Mouse (Mus musculus): ENCODE measurements around the gene Blcap. TPM values are rescaled to one million over a fixed set of nuclear protein-coding genes. Genes with fewer than 3 reads are reported as not detected.
"Not testable (repeated sequence)": the region's sequence is repeated elsewhere in the genome, so short reads cannot be mapped to it uniquely, and the experiment has no call there.

Blcap gene
- polyA plus RNA-seq, 1 experiment, result 56.7 TPM

DNA sequence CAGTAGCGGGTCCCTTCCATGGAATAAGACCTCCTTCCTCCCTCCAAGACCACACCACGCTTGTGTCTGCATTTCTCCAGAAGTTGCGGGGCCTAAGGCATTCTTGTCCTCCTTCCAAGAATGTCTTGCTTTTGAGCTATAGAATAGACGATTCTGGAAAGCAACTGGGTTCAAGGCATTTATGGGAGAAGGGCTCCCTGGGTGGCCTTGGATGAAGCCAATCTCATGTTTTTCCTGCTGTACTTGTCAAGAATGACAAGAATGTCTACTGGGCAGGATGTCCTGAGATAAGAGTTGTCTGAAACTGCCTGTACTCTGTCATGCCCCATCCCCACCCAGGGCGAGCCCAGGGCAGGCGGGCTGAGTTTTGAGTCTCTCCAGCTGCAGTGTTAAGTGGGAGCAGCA is 30.4 kb upstream of the Blcap start:
- no peaks in the 10 kb centered on the region for H3K27me3 ChIP-seq (ENCODE audit: control insufficient read depth, insufficient read depth, low read length, poor library complexity, severe bottlenecking)
- TF ChIP-seq POLR2A (IDR thresholded peaks at IDR 0.05; ENCODE audit: insufficient read depth, low read length), result no peak
- TF ChIP-seq EP300 (IDR thresholded peaks at IDR 0.05; ENCODE audit: insufficient read depth, low read depth, low read length), result no peak
- TF ChIP-seq CTCF (IDR thresholded peaks at IDR 0.05; ENCODE audit: low read depth, low read length), result no peak
- H3K4me3 ChIP-seq (ENCODE audit: low read depth, low read length), result no peak overlapping the region
- H3K4me1 ChIP-seq (ENCODE audit: control insufficient read depth, insufficient read depth, low read length), result no peaks in the 10 kb centered on the region
- no peaks in the 10 kb centered on the region for H3K9me3 ChIP-seq (replicated peaks; ENCODE audit: control insufficient read depth, insufficient read depth, low read length, poor library complexity, severe bottlenecking)
- no peaks in the 10 kb centered on the region for H3K36me3 ChIP-seq (ENCODE audit: control insufficient read depth, insufficient read depth, low read length, poor library complexity, severe bottlenecking)
- no peak overlapping the region for H3K27ac ChIP-seq (ENCODE audit: insufficient read depth, low read length)
- no peak overlapping the region for H3K9ac ChIP-seq (ENCODE audit: low read depth, poor library complexity, severe bottlenecking)

DNA sequence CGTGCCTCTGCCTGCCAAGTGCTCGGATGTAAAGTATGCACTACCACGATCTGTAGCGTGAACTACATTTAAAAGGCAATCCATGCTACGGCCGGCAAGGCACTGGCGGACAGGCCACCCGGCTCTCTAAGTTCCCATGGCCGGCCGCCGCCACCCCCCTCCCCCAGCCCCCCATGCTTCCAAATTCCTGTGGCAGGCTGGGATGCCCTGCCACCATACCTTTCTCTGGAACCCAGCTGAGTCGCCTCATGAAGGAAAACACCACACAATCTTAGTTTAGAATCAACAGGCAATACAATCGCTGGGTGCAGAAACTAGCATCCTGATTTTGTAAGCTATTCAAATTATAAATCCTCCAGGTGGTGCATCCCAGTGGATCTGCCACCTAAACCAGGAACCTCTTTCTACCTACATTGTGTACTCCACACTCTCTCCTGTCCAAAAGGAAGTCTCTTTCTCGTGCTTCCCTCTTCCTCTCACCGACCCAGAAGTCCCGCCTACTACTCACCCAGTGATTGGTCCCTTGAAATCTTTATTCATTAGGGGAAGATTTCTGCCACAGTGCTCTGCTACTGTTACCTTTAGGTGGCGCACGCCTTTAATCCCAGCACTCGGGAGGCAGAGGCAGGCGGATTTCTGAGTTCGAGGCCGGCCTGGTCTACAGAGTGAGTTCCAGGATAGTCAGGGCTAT is 25.9 kb upstream of the Blcap start:
- TF ChIP-seq POLR2A (IDR thresholded peaks at IDR 0.05; ENCODE audit: insufficient read depth, low read length) (peak; percentile 92), CTCF (IDR thresholded peaks at IDR 0.05; ENCODE audit: low read depth, low read length) (peak; percentile 10), EP300 (IDR thresholded peaks at IDR 0.05; ENCODE audit: insufficient read depth, low read depth, low read length) (no peak)
- H3K27me3 ChIP-seq (ENCODE audit: control insufficient read depth, insufficient read depth, low read length, poor library complexity, severe bottlenecking), result no peaks in the 10 kb centered on the region
- H3K4me3 ChIP-seq (ENCODE audit: low read depth, low read length), result peak overlapping the region; percentile 91
- H3K36me3 ChIP-seq (ENCODE audit: control insufficient read depth, insufficient read depth, low read length, poor library complexity, severe bottlenecking), result peaks cover 13% of the 10 kb centered on the region
- peak overlapping the region; percentile 88 for H3K9ac ChIP-seq (ENCODE audit: low read depth, poor library complexity, severe bottlenecking)
- no peaks in the 10 kb centered on the region for H3K9me3 ChIP-seq (replicated peaks; ENCODE audit: control insufficient read depth, insufficient read depth, low read length, poor library complexity, severe bottlenecking)
- H3K27ac ChIP-seq (ENCODE audit: insufficient read depth, low read length), result peak overlapping the region; percentile 40; the same call in 1 of the 2 replicates
- H3K4me1 ChIP-seq (ENCODE audit: control insufficient read depth, insufficient read depth, low read length), result peaks cover 2% of the 10 kb centered on the region

DNA sequence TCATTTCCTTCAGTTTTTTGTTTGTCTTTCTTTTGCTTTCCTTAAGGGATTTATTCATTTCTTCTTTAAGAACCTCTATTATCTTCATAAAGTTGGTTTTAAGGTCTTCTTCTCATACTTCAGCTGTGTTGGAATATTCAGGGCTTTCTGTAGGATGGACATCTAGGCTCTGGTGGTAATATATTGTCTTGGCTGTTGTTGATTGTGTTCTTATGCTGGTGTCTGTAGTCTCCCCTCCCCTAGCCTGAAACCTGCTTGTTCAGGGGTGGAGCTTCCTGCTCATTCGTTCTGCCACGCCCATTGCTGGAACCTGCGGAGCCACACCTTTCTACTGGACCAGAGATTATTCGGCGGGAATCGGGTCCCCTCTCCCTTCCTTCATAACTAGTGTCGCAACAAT is 14.3 kb upstream of the Blcap start:
- H3K27ac ChIP-seq (ENCODE audit: insufficient read depth, low read length); H3K27me3 ChIP-seq (ENCODE audit: control insufficient read depth, insufficient read depth, low read length, poor library complexity, severe bottlenecking); H3K4me1 ChIP-seq (ENCODE audit: control insufficient read depth, insufficient read depth, low read length); H3K4me3 ChIP-seq (ENCODE audit: low read depth, low read length); H3K36me3 ChIP-seq (ENCODE audit: control insufficient read depth, insufficient read depth, low read length, poor library complexity, severe bottlenecking); H3K9ac ChIP-seq (ENCODE audit: low read depth, poor library complexity, severe bottlenecking): not testable (repeated sequence)
- 0 out of 2 replicates have a peak, but pooled peaks have one; percentile 16 for TF ChIP-seq EP300 (IDR thresholded peaks at IDR 0.05; ENCODE audit: insufficient read depth, low read depth, low read length)
- peaks cover 10% of the 10 kb centered on the region for H3K9me3 ChIP-seq (replicated peaks; ENCODE audit: control insufficient read depth, insufficient read depth, low read length, poor library complexity, severe bottlenecking)

DNA sequence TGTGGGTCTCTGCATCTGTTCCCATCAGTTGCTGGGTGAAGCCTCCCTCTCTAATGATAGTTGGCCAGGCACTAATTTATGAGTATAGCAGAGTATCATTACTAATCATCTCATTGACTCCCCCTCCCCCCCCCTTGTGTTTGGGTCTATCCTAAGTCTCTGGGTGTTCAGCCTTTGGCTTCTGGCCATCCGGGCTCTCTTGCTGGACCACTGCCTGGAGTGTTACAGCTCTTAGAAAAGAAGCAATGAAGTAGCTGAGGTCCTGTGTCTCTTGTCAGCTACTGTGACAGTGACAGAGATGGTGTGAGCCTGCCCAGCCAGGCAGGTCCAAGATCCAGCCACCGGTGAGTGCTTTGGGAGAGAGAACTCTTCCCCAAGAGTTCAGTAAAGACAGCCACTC is 1.7 kb upstream of the Blcap start:
- H3K36me3 ChIP-seq (ENCODE audit: control insufficient read depth, insufficient read depth, low read length, poor library complexity, severe bottlenecking), result no peaks in the 10 kb centered on the region
- no peak overlapping the region for H3K27ac ChIP-seq (ENCODE audit: insufficient read depth, low read length)
- no peaks in the 10 kb centered on the region for H3K9me3 ChIP-seq (replicated peaks; ENCODE audit: control insufficient read depth, insufficient read depth, low read length, poor library complexity, severe bottlenecking)

DNA sequence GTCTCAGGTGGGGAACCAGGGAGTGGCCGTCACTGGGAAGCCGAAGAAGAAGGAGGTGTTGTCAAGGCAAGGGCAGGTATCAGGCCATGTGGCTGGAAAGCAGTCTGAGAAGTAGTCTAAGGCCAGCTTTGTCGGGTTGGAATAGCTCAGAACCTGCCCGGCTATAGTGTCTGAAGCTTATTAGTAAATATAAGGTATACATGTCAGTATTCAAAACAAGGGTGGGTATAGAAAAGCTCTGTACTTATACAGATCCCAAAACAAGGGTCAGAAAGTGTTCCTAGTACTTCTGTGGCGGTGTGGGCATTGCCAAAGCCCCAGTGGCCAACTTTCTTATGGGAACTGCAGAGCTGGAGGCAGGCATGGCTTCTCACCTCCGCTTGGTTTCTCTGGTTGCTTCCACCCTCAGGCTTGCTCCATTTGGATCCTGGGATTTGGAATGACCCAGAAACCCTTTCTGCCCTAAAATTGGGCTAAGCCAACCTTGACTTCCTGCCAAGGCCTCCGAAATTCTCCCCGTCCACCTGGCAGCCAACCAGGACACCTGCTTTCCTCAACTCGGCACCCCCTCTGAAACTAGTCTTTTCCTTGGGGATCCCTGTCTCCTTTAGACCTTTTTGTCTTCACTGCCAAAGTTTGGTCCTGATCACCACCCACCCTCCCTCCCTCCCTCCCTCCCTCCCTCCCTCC is 1.1 kb downstream of the Blcap start:
- Histone ChIP-seq H3K27me3 (ENCODE audit: control insufficient read depth, insufficient read depth, low read length, poor library complexity, severe bottlenecking) (no peaks in the 10 kb centered on the region), H3K27ac (ENCODE audit: insufficient read depth, low read length) (no peak overlapping the region), H3K9me3 (replicated peaks; ENCODE audit: control insufficient read depth, insufficient read depth, low read length, poor library complexity, severe bottlenecking) (no peaks in the 10 kb centered on the region), H3K9ac (ENCODE audit: low read depth, poor library complexity, severe bottlenecking) (no peak overlapping the region), H3K36me3 (ENCODE audit: control insufficient read depth, insufficient read depth, low read length, poor library complexity, severe bottlenecking) (no peaks in the 10 kb centered on the region), H3K4me1 (ENCODE audit: control insufficient read depth, insufficient read depth, low read length) (peaks cover 4% of the 10 kb centered on the region), H3K4me3 (ENCODE audit: low read depth, low read length) (no peak overlapping the region)
- TF ChIP-seq POLR2A (IDR thresholded peaks at IDR 0.05; ENCODE audit: insufficient read depth, low read length), result no peak
- TF ChIP-seq CTCF (IDR thresholded peaks at IDR 0.05; ENCODE audit: low read depth, low read length), result no peak
- no peak for TF ChIP-seq EP300 (IDR thresholded peaks at IDR 0.05; ENCODE audit: insufficient read depth, low read depth, low read length)

More for the DNA sequence above, 1.7 kb upstream of the Blcap start:
- no peak overlapping the region for H3K9ac ChIP-seq (ENCODE audit: low read depth, poor library complexity, severe bottlenecking)
- H3K4me1 ChIP-seq (ENCODE audit: control insufficient read depth, insufficient read depth, low read length), result peaks cover 8% of the 10 kb centered on the region
- H3K4me3 ChIP-seq (ENCODE audit: low read depth, low read length), result no peak overlapping the region
- TF ChIP-seq CTCF (IDR thresholded peaks at IDR 0.05; ENCODE audit: low read depth, low read length), result no peak
- no peak for TF ChIP-seq POLR2A (IDR thresholded peaks at IDR 0.05; ENCODE audit: insufficient read depth, low read length)
- no peak for TF ChIP-seq EP300 (IDR thresholded peaks at IDR 0.05; ENCODE audit: insufficient read depth, low read depth, low read length)
- H3K27me3 ChIP-seq (ENCODE audit: control insufficient read depth, insufficient read depth, low read length, poor library complexity, severe bottlenecking), result no peaks in the 10 kb centered on the region

DNA sequence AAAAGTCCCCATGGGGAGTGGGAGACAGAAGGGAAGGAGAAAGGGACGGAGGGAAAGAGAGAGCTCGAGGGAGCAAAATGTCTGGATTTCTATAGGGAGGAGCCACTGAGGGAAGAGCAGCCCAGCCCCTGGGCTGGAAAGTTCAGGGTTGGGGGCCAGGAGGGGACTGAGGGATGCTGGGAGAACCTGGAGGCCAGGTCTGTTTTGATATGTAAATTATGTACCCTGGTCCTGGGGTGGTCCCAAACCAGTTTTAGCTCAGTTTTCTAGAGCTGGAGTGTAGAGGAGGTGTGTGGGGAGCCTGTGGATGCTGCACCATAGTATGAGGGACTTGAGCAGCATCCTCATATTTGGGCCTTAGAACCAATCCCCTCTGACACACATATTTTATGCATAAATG is 2.2 kb downstream of the Blcap start:
- TF ChIP-seq EP300 (IDR thresholded peaks at IDR 0.05; ENCODE audit: insufficient read depth, low read depth, low read length) (peak; percentile 37; the same call in 1 of the 2 replicates), CTCF (IDR thresholded peaks at IDR 0.05; ENCODE audit: low read depth, low read length) (no peak)
- Histone ChIP-seq H3K27me3 (ENCODE audit: control insufficient read depth, insufficient read depth, low read length, poor library complexity, severe bottlenecking) (no peaks in the 10 kb centered on the region), H3K4me1 (ENCODE audit: control insufficient read depth, insufficient read depth, low read length) (peaks cover 4% of the 10 kb centered on the region), H3K27ac (ENCODE audit: insufficient read depth, low read length) (peak overlapping the region; percentile 78), H3K9me3 (replicated peaks; ENCODE audit: control insufficient read depth, insufficient read depth, low read length, poor library complexity, severe bottlenecking) (no peaks in the 10 kb centered on the region), H3K4me3 (ENCODE audit: low read depth, low read length) (peak overlapping the region; percentile 24; the same call in 1 of the 2 replicates), H3K36me3 (ENCODE audit: control insufficient read depth, insufficient read depth, low read length, poor library complexity, severe bottlenecking) (no peaks in the 10 kb centered on the region), H3K9ac (ENCODE audit: low read depth, poor library complexity, severe bottlenecking) (peak overlapping the region; percentile 68)
